Mouse (Mus musculus): Measurements from ENCODE around the gene Rbm18. TPM values are rescaled to one million over a fixed set of nuclear protein-coding genes. Genes with fewer than 3 reads are reported as not detected.

Gene Rbm18
- polyA plus RNA-seq, 1 experiment from 2014 or later, result 62.0 TPM

- Histone ChIP-seq H3K4me3 (replicated peaks; ENCODE audit: low read length) (peak overlapping the region; percentile 16), H3K4me2 (ENCODE audit: low read depth, low read length) (peak overlapping the region; percentile 79), H3K27me3 (ENCODE audit: control insufficient read depth, insufficient read depth, low read length) (peaks cover 98% of the 10 kb centered on the region), H3K9ac (ENCODE audit: low read length) (no peak overlapping the region), H3K9me3 (replicated peaks; ENCODE audit: control insufficient read depth, low read length) (no peaks in the 10 kb centered on the region), H3K36me3 (ENCODE audit: control insufficient read depth, insufficient read depth, low read length) (no peaks in the 10 kb centered on the region), H3K27ac (ENCODE audit: low read length) (no peak overlapping the region), H3K4me1 (ENCODE audit: control insufficient read depth, insufficient read depth, low read length) (peaks cover 36% of the 10 kb centered on the region)
- WGBS, result 6% methylated on average over 28 of the region's 28 CpGs
- ATAC-seq (ENCODE audit: insufficient read depth, low FRiP score), result no peak
Measured at GRCm38 (mm10) chr2:36101866-36102558, 34.6 kb downstream of the Rbm18 start.

DNA sequence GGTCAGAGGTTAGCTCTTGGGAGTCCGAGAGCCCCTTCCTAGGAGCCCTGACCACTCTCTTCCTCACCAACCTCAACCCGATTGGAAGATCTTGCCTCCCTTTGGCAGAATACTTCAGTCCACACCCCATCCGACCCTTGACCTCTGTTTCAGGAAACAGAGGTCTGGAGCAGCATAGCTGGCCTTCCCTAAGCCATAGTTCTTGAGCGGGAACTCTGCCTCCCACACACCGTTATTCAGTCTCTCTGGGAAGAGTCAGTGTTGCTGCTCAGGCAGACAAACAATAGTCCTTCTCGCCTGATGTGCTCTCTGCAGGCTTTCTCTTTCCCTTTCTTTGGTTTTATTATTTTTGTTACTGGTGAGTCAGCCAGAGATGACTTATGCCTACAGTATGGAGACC lies 36.8 kb downstream of the Rbm18 start:
- Histone ChIP-seq H3K4me2 (ENCODE audit: low read depth, low read length) (no peak overlapping the region), H3K27ac (ENCODE audit: low read length) (no peak overlapping the region), H3K36me3 (ENCODE audit: control insufficient read depth, insufficient read depth, low read length) (no peaks in the 10 kb centered on the region), H3K9me3 (replicated peaks; ENCODE audit: control insufficient read depth, low read length) (no peaks in the 10 kb centered on the region), H3K9ac (ENCODE audit: low read length) (no peak overlapping the region), H3K27me3 (ENCODE audit: control insufficient read depth, insufficient read depth, low read length) (peaks cover 98% of the 10 kb centered on the region), H3K4me3 (replicated peaks; ENCODE audit: low read length) (no peak overlapping the region), H3K4me1 (ENCODE audit: control insufficient read depth, insufficient read depth, low read length) (peaks cover 25% of the 10 kb centered on the region)
- 12% methylated on average over 6 of the region's 6 CpGs for WGBS
- no peak for ATAC-seq (ENCODE audit: insufficient read depth, low FRiP score)

GRCm38 (mm10) chr2:36098021-36098420 lies 38.6 kb downstream of the Rbm18 start:
- Histone ChIP-seq H3K4me1 (ENCODE audit: control insufficient read depth, insufficient read depth, low read length) (peaks cover 13% of the 10 kb centered on the region), H3K4me2 (ENCODE audit: low read depth, low read length) (no peak overlapping the region), H3K9ac (ENCODE audit: low read length) (no peak overlapping the region), H3K36me3 (ENCODE audit: control insufficient read depth, insufficient read depth, low read length) (no peaks in the 10 kb centered on the region), H3K27ac (ENCODE audit: low read length) (no peak overlapping the region), H3K27me3 (ENCODE audit: control insufficient read depth, insufficient read depth, low read length) (peaks cover 98% of the 10 kb centered on the region), H3K9me3 (replicated peaks; ENCODE audit: control insufficient read depth, low read length) (no peaks in the 10 kb centered on the region), H3K4me3 (replicated peaks; ENCODE audit: low read length) (no peak overlapping the region)
- 7% methylated on average over 5 of the region's 5 CpGs for WGBS
- ATAC-seq (ENCODE audit: insufficient read depth, low FRiP score), result no peak

- no peak for ATAC-seq (ENCODE audit: insufficient read depth, low FRiP score)
Measured at GRCm38 (mm10) chr2:36097129-36097815, 39.3 kb downstream of the Rbm18 start.

GRCm38 (mm10) chr2:36093914-36094475 lies 42.6 kb downstream of the Rbm18 start:
- H3K9ac ChIP-seq (ENCODE audit: low read length), result no peak overlapping the region
- no peak overlapping the region for H3K4me3 ChIP-seq (replicated peaks; ENCODE audit: low read length)
- H3K27me3 ChIP-seq (ENCODE audit: control insufficient read depth, insufficient read depth, low read length), result peaks cover 96% of the 10 kb centered on the region
- H3K27ac ChIP-seq (ENCODE audit: low read length), result no peak overlapping the region
- ATAC-seq (ENCODE audit: insufficient read depth, low FRiP score), result no peak
- H3K4me1 ChIP-seq (ENCODE audit: control insufficient read depth, insufficient read depth, low read length), result peaks cover 7% of the 10 kb centered on the region; the same call in 1 of the 2 replicates
- H3K36me3 ChIP-seq (ENCODE audit: control insufficient read depth, insufficient read depth, low read length), result no peaks in the 10 kb centered on the region
- WGBS, result 4% methylated on average over 31 of the region's 31 CpGs
- no peak overlapping the region for H3K4me2 ChIP-seq (ENCODE audit: low read depth, low read length)
- no peaks in the 10 kb centered on the region for H3K9me3 ChIP-seq (replicated peaks; ENCODE audit: control insufficient read depth, low read length)

More at GRCm38 (mm10) chr2:36097129-36097815, 39.3 kb downstream of the Rbm18 start:
- Histone ChIP-seq H3K9me3 (replicated peaks; ENCODE audit: control insufficient read depth, low read length) (no peaks in the 10 kb centered on the region), H3K9ac (ENCODE audit: low read length) (no peak overlapping the region), H3K27ac (ENCODE audit: low read length) (no peak overlapping the region), H3K4me2 (ENCODE audit: low read depth, low read length) (no peak overlapping the region), H3K4me1 (ENCODE audit: control insufficient read depth, insufficient read depth, low read length) (peaks cover 6% of the 10 kb centered on the region; the same call in 1 of the 2 replicates), H3K27me3 (ENCODE audit: control insufficient read depth, insufficient read depth, low read length) (peaks cover 97% of the 10 kb centered on the region), H3K36me3 (ENCODE audit: control insufficient read depth, insufficient read depth, low read length) (no peaks in the 10 kb centered on the region), H3K4me3 (replicated peaks; ENCODE audit: low read length) (no peak overlapping the region)
- WGBS, result 7% methylated on average over 18 of the region's 18 CpGs

DNA sequence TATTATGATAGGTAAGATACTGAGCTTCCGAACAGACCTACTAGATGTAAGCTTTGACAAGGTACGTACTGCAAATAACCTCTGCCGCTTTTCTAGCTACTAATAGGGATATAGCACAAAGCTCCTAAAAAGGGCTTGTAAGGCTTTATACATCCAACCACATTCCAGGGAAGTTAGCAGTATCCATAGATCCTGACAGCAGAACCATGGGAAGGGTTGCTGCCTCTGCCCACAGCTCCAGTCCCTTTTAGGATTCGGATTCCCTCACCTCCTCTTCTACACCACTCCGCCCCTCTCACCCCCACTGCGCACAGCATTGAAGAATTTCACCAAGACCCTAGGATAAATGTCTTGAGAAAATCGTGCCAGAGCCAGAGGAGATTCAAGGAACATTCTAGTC lies 43.3 kb downstream of the Rbm18 start:
- no peak for ATAC-seq (ENCODE audit: insufficient read depth, low FRiP score)
- WGBS, result 29% methylated on average over 7 of the region's 7 CpGs
- no peak overlapping the region for H3K9ac ChIP-seq (ENCODE audit: low read length)
- H3K4me3 ChIP-seq (replicated peaks; ENCODE audit: low read length), result no peak overlapping the region
- peaks cover 7% of the 10 kb centered on the region; the same call in 1 of the 2 replicates for H3K4me1 ChIP-seq (ENCODE audit: control insufficient read depth, insufficient read depth, low read length)
- H3K9me3 ChIP-seq (replicated peaks; ENCODE audit: control insufficient read depth, low read length), result no peaks in the 10 kb centered on the region
- H3K4me2 ChIP-seq (ENCODE audit: low read depth, low read length), result no peak overlapping the region
- H3K36me3 ChIP-seq (ENCODE audit: control insufficient read depth, insufficient read depth, low read length), result no peaks in the 10 kb centered on the region
- no peak overlapping the region for H3K27ac ChIP-seq (ENCODE audit: low read length)
- peaks cover 94% of the 10 kb centered on the region for H3K27me3 ChIP-seq (ENCODE audit: control insufficient read depth, insufficient read depth, low read length)

- Histone ChIP-seq H3K4me1 (ENCODE audit: control insufficient read depth, insufficient read depth, low read length) (peaks cover 7% of the 10 kb centered on the region; the same call in 1 of the 2 replicates), H3K4me2 (ENCODE audit: low read depth, low read length) (no peak overlapping the region), H3K4me3 (replicated peaks; ENCODE audit: low read length) (no peak overlapping the region), H3K27ac (ENCODE audit: low read length) (no peak overlapping the region), H3K27me3 (ENCODE audit: control insufficient read depth, insufficient read depth, low read length) (peaks cover 94% of the 10 kb centered on the region), H3K36me3 (ENCODE audit: control insufficient read depth, insufficient read depth, low read length) (no peaks in the 10 kb centered on the region), H3K9me3 (replicated peaks; ENCODE audit: control insufficient read depth, low read length) (no peaks in the 10 kb centered on the region), H3K9ac (ENCODE audit: low read length) (no peak overlapping the region)
- no peak for ATAC-seq (ENCODE audit: insufficient read depth, low FRiP score)
- 16% methylated on average over 4 of the region's 4 CpGs for WGBS
Measured at GRCm38 (mm10) chr2:36092748-36093147, 43.8 kb downstream of the Rbm18 start.

GRCm38 (mm10) chr2:36090853-36091741 lies 45.5 kb downstream of the Rbm18 start:
- Histone ChIP-seq H3K9ac (ENCODE audit: low read length) (peak overlapping the region; percentile 46; the same call in 1 of the 2 replicates), H3K27ac (ENCODE audit: low read length) (no peak overlapping the region), H3K4me3 (replicated peaks; ENCODE audit: low read length) (peak overlapping the region; percentile 49), H3K27me3 (ENCODE audit: control insufficient read depth, insufficient read depth, low read length) (peaks cover 84% of the 10 kb centered on the region), H3K4me2 (ENCODE audit: low read depth, low read length) (peak overlapping the region; percentile 82), H3K36me3 (ENCODE audit: control insufficient read depth, insufficient read depth, low read length) (no peaks in the 10 kb centered on the region), H3K4me1 (ENCODE audit: control insufficient read depth, insufficient read depth, low read length) (peaks cover 7% of the 10 kb centered on the region; the same call in 1 of the 2 replicates), H3K9me3 (replicated peaks; ENCODE audit: control insufficient read depth, low read length) (no peaks in the 10 kb centered on the region)
- peak; percentile 72; the same call in 1 of the 2 replicates for ATAC-seq (ENCODE audit: insufficient read depth, low FRiP score)
- WGBS, result 3% methylated on average over 70 of the region's 70 CpGs

Data from stomach, embryonic 16.5 days (tissue).